Mouse (Mus musculus) neural tube, embryonic 12.5 days (tissue): Measurements from ENCODE around the gene Rab15. TPM values are rescaled to one million over a fixed set of nuclear protein-coding genes. Genes with fewer than 3 reads are reported as not detected.

ENCODE experiments used
- ATAC-seq: fragments of 200-750 bp; cut with Nextera tagmentation; 2 replicates; pipeline ENCODE4 v1.8.0; 2017; ENCODE audit warnings: low read depth, mild to moderate bottlenecking, moderate TSS enrichment, moderate library complexity; ENCODE audit not compliant: low FRiP score
- H3K27ac ChIP-seq: fragments of 300-500 bp; sonication (generic); 2 replicates; pipeline ENCODE4 v1.5.1; 2016
- H3K27me3 ChIP-seq: fragments of 300-500 bp; sonication (generic); replicated peaks from 2 replicates; pipeline ENCODE4 v1.6.1; 2016; ENCODE audit warnings: mild to moderate bottlenecking
- H3K36me3 ChIP-seq: fragments of 300-500 bp; sonication (generic); 2 replicates; pipeline ENCODE4 v1.6.1; 2016; ENCODE audit warnings: mild to moderate bottlenecking
- H3K4me1 ChIP-seq: fragments of 300-500 bp; sonication (generic); 2 replicates; pipeline ENCODE4 v1.6.1; 2016
- H3K4me2 ChIP-seq: fragments of 300-500 bp; sonication (generic); replicated peaks from 2 replicates; pipeline ENCODE4 v1.6.1; 2016; ENCODE audit warnings: mild to moderate bottlenecking
- H3K4me3 ChIP-seq: fragments of 300-500 bp; sonication (generic); 2 replicates; pipeline ENCODE4 v1.5.1; 2016
- H3K9ac ChIP-seq: fragments of 300-500 bp; sonication (generic); 2 replicates; pipeline ENCODE4 v1.6.1; 2016; ENCODE audit warnings: mild to moderate bottlenecking
- H3K9me3 ChIP-seq: fragments of 300-500 bp; sonication (generic); 2 replicates; pipeline ENCODE4 v1.6.1; 2016; ENCODE audit warnings: mild to moderate bottlenecking
- WGBS: fragments of 180-500 bp; shearing (Covaris S2); methylation state at CpG from one replicate; pipeline ENCODE4 v1.1.7; 2016; 5-methylcytosine and 5-hydroxymethylcytosine counted together
- polyA plus RNA-seq: library from polyadenylated mRNA; unstranded; fragments of >200 nt; fragmentation: Nextera tagmentation; extraction: Ambion mirVana; gene quantifications from 2 replicates; pipeline ENCODE4 v1.2.1, GENCODE M21; 2016

Rab15 gene
- polyA plus RNA-seq, 1 experiment from 2014 or later = 22.6 TPM

DNA sequence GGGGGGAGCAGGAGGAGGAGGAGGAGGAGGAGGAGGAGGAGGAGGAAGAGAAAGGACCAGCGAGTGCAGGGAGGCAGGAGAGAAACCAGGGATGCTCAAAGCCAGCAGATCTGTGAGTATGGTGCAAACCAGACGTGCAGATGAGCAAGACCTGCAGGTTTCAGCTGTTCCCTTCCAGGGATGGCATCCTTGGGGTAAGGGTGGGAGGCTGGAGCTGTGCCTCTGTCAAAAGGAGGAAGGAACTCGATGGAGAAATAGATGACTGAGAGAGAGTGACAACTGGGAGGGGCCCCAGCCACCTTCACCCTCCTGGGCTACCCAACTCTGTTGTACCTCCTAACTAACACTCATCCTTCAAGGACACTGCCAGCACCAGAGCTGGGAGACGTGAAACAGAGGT is 6.0 kb downstream of the Rab15 start:
- WGBS = 63% methylated on average over 4 of the region's 4 CpGs
- H3K27ac ChIP-seq = no peak overlapping the region
- no peak overlapping the region for H3K4me2 ChIP-seq
- no peaks in the 10 kb centered on the region for H3K36me3 ChIP-seq
- H3K27me3 ChIP-seq = peaks cover 7% of the 10 kb centered on the region
- ATAC-seq = no peak
- H3K4me3 ChIP-seq = no peak overlapping the region
- no peaks in the 10 kb centered on the region for H3K9me3 ChIP-seq
- peaks cover 12% of the 10 kb centered on the region for H3K4me1 ChIP-seq
- no peak overlapping the region for H3K9ac ChIP-seq

DNA sequence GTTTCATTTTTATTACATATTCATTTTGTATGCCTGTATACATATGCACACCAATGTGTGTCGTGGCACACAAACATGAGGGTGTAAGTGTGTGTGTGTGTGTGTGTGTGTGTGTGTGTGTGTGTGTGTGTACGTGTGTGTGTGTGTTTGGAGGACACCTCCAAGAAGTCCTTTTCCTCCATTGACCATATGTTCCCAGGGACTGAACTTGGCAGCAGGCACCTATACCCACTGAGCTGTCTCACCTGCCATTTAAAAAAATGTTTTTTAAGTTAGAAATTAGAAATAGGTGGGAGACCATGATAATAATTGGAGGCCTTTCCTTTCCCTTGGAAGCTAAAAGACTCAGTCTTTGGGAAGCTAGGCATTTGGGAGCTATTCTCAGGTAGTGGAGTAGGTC is 8.6 kb downstream of the Rab15 start:
- no peak overlapping the region for H3K4me3 ChIP-seq
- no peak overlapping the region for H3K4me2 ChIP-seq
- no peaks in the 10 kb centered on the region for H3K36me3 ChIP-seq
- no peak overlapping the region for H3K27ac ChIP-seq
- no peaks in the 10 kb centered on the region for H3K9me3 ChIP-seq
- no peaks in the 10 kb centered on the region for H3K27me3 ChIP-seq
- no peak overlapping the region for H3K9ac ChIP-seq
- ATAC-seq = no peak
- H3K4me1 ChIP-seq = no peaks in the 10 kb centered on the region
- WGBS = 84% methylated on average over 2 of the region's 2 CpGs

DNA sequence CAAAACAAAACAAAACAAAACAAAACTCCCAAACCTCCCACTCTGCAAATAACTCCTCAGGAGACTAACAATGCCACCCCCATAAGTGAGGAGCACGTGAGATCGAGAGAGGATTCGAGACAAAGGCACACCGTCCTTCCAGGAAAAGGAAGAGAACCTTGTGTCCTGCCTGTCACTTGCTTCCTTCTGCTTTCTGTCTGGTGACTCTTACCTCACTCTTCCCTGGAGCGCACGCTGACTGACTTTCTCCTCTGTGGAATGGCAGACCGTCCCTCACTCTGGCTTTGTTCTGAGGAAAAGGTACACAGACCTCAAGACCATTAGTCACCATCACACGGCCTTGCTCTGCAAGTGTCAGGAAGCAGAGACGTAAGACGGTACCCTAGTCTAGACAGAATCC is 9.2 kb downstream of the Rab15 start:
- Histone ChIP-seq H3K4me3 (no peak overlapping the region), H3K9ac (no peak overlapping the region), H3K9me3 (no peaks in the 10 kb centered on the region), H3K36me3 (no peaks in the 10 kb centered on the region), H3K4me1 (no peaks in the 10 kb centered on the region), H3K27me3 (no peaks in the 10 kb centered on the region), H3K27ac (no peak overlapping the region), H3K4me2 (no peak overlapping the region)
- no peak for ATAC-seq
- whole genome bisulfite sequencing = 86% methylated on average over 10 of the region's 10 CpGs

DNA sequence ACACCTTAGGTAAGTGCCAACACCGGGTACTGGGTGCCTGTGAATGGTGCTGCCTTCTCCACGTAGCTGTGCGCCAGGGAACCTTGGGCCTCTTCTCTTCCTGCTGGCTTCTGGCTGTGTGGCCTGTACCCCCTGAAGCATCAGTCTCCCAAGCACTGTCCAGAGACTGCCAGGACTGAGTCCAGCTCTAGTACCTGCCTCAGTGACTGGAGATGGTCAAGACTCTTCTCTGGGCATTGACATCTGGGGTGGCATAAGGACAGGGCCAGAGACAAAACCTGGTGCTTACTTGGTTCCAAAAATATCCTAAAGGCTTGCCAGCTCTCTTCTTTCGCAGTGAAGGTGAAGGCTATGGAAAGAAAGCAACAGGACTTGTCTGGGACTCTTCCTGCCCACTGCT is 11.7 kb downstream of the Rab15 start:
- Histone ChIP-seq H3K27ac (no peak overlapping the region), H3K4me1 (no peaks in the 10 kb centered on the region), H3K4me2 (no peak overlapping the region), H3K36me3 (no peaks in the 10 kb centered on the region), H3K9ac (no peak overlapping the region), H3K27me3 (no peaks in the 10 kb centered on the region), H3K9me3 (no peaks in the 10 kb centered on the region), H3K4me3 (no peak overlapping the region)
- no peak for ATAC-seq
- 96% methylated on average over 4 of the region's 4 CpGs for WGBS

DNA sequence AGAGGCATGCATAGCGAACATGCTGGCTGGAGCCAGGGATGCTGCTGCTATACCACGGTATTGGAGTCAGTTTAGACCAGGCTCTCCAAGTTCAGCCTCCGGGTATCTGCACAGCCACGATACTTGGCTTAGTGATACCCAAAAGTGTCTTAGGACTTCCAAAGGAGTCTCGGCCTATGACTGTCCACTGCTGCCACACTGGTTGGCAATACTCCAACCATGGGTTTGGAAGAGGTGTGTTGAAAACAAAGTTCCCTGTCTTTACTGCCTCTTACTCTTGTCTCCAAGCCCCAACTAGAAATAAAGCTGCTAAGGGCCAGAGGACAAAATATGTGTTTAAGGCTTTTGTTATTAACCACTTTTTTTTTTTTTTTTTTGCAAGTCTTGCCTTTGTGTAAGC is 12.2 kb downstream of the Rab15 start:
- H3K36me3 ChIP-seq = no peaks in the 10 kb centered on the region
- H3K4me1 ChIP-seq = no peaks in the 10 kb centered on the region
- H3K9ac ChIP-seq = no peak overlapping the region
- H3K9me3 ChIP-seq = no peaks in the 10 kb centered on the region
- H3K4me3 ChIP-seq = no peak overlapping the region
- H3K27me3 ChIP-seq = no peaks in the 10 kb centered on the region
- WGBS = 92% methylated on average over 5 of the region's 5 CpGs
- H3K27ac ChIP-seq = no peak overlapping the region
- ATAC-seq = no peak
- no peak overlapping the region for H3K4me2 ChIP-seq

DNA sequence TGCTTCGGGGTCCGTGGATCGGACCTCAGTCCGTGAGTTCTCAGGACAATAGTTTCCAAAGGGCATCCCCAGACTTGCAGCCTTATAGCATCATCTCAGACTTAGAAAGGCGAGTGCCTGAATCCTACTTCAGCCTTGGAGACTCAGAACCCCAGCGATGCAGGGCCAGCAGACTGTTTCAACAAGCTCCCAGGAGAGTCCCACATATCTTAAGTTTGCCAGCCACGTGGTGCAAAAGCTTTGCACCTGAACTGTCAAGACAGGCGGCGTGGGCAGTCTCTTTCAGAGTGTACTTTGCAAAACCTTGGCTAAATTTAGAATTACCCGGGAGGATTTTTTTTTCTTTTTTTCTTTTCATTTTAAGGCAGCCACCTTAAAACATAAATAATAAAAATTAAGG is 14.9 kb downstream of the Rab15 start:
- Histone ChIP-seq H3K27me3 (no peaks in the 10 kb centered on the region), H3K4me2 (no peak overlapping the region), H3K9ac (no peak overlapping the region), H3K4me1 (no peaks in the 10 kb centered on the region), H3K27ac (no peak overlapping the region), H3K4me3 (no peak overlapping the region), H3K9me3 (no peaks in the 10 kb centered on the region), H3K36me3 (no peaks in the 10 kb centered on the region)
- no peak for ATAC-seq
- 86% methylated on average over 10 of the region's 10 CpGs for WGBS

DNA sequence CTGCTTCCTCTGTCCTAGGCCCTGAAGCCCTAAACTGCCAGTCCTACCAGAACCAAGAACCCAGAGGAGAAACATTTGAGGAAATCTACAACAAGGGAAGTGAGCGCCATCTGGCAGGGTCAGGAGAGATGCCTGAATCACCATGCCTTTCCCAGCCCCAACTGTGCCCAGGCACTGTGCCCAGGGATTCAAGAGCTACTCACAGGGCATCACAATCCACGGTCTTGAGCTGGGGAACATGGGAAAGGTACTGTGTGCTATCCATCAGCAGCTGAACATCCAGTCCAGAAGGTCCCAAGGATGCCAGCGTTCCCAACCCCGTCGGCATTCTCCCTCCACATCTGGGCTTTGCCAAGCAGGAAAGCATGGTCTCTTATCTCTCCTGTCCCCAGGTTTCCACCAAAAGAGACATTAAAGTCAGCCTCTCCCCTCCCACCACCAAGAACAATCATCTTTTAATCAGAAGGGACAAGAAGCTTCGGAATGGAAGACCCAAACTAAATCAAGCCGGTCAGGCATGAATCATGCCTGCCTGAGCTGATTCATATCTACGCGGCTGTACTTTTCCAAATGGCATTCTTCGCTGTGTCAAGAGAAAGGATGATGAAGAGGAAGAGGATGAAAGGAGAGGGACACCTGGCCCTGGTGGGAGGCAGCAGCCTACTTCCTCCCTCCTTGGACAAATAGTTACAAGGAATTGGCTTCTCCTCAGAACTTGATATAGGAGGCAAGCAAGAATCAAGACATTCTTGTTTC is 17.5 kb downstream of the Rab15 start:
- 90% methylated on average over 10 of the region's 10 CpGs for WGBS

DNA sequence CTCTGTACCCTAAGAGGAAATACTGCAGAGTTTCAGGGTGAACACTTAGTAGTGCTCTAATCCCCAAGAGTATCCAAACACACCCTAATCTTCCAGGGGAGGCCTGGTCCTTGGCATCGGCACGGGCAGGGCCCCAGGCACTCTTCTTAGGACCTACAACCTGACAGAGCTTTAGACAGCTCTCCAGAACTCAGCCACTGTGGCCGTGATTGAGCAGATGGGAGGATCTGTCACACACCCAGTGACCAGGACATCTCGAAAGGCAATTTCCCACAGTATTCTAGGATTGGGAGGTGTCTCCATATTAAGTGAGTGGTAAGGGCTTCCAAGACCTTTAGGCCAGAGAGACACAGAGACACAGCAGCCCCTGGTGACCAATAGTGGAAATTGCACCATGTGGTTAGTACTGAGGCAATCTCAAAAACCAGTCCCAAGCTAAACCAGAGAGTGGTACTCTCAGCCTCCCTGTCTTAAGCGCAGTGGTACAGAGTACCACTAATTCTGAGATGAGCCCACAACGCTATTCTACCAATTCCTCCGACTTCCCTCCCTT is 18.9 kb downstream of the Rab15 start:
- Histone ChIP-seq H3K4me1 (no peaks in the 10 kb centered on the region), H3K4me3 (no peak overlapping the region), H3K27me3 (no peaks in the 10 kb centered on the region), H3K9ac (no peak overlapping the region), H3K36me3 (no peaks in the 10 kb centered on the region), H3K27ac (no peak overlapping the region), H3K4me2 (no peak overlapping the region), H3K9me3 (no peaks in the 10 kb centered on the region)
- 55% methylated on average over 7 of the region's 7 CpGs for WGBS
- ATAC-seq = no peak

More for the DNA sequence above, 17.5 kb downstream of the Rab15 start:
- Histone ChIP-seq H3K4me2 (no peak overlapping the region), H3K27me3 (no peaks in the 10 kb centered on the region), H3K4me3 (no peak overlapping the region), H3K27ac (no peak overlapping the region), H3K9ac (no peak overlapping the region), H3K4me1 (no peaks in the 10 kb centered on the region), H3K36me3 (no peaks in the 10 kb centered on the region), H3K9me3 (no peaks in the 10 kb centered on the region)
- ATAC-seq = no peak

DNA sequence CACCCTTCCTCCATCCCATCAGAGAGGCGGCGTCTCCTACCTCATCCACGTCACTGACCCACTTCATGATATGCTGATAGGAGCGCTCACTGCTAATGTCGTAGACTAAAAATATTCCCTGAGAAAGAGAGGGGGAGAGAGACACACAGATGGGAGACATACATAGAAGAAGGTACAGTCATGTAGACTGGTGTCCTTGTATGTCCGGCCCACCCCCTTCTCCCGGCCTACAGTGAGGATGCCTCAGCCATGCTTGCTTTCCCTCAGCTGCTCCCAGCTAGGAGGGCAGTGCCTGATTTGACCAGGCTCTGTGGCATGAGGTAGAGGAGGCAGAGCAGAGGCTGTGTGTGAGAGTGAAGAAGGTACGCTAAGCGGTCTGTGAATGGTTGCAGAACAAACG is 19.7 kb downstream of the Rab15 start:
- WGBS = 93% methylated on average over 10 of the region's 10 CpGs
- Histone ChIP-seq H3K27me3 (no peaks in the 10 kb centered on the region), H3K4me1 (peaks cover 5% of the 10 kb centered on the region; the same call in 1 of the 2 replicates), H3K36me3 (no peaks in the 10 kb centered on the region), H3K4me2 (no peak overlapping the region), H3K4me3 (no peak overlapping the region), H3K9ac (no peak overlapping the region), H3K9me3 (no peaks in the 10 kb centered on the region), H3K27ac (no peak overlapping the region)
- ATAC-seq = no peak

DNA sequence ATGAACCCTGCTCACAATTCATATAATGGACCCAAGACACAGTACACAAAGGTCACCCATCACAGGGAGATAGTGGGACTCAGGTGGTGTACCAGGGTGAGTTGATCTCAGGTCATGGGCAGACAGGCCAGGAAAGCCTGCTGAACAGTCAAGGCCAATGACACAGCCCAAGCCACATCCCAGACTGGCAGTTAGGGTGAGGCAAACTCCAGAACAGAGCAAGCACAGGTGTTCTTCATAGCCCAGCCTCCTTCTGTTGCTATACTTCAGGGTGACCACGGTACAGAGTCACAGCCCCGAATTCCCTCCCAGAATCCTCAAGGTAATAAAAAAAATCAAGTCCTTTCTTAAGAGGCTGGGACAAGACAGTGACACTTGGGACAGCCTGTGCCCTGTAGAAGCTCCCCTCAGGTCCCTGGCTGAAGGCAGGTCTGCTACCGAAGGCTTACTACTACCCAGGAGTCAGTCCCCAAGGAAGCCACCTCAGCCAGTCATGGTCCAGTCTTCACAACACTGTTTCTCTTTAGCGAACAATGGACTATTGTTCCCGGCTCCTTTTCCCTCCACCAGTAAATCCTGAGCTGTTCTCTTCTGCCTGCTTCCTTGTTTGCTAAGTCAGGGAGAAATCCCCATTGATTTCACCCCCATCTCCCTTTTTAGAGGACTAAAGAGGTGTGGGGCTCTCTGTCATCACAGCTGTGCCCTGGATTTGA is 24.5 kb downstream of the Rab15 start:
- Histone ChIP-seq H3K9me3 (no peaks in the 10 kb centered on the region), H3K9ac (no peak overlapping the region), H3K36me3 (no peaks in the 10 kb centered on the region), H3K27ac (no peak overlapping the region), H3K4me3 (no peak overlapping the region), H3K4me1 (peaks cover 5% of the 10 kb centered on the region; the same call in 1 of the 2 replicates), H3K4me2 (no peak overlapping the region), H3K27me3 (no peaks in the 10 kb centered on the region)
- WGBS = 63% methylated on average over 5 of the region's 5 CpGs
- ATAC-seq = no peak

DNA sequence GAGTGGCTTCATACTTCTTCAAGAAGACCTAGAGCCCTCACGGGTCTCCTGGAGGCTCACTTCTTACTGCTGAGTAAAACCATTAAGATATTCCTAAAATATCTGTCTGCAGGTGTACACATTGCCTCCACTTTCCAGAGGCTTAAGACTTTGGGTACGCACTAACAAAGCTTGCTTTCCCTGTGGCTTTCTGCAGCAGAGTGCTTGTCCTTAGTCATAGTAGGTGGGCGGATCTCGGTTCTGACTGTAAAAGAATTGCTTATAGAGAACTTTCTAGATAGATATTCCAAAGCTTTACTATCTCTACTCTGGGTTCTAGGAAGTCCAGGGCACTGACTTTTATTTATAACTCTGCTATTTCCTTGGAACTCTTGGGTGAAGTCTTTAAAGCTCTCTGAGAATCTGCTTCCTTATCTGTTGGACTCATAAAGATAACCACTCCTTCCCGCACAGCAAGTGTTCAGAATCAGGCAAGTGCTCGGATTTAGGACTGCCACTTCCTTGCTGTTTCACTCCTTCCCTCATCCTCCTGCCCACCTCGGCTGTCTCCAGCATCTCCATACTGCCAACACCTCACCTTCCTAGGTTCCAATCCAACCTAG is 25.7 kb downstream of the Rab15 start:
- H3K4me2 ChIP-seq = no peak overlapping the region
- no peaks in the 10 kb centered on the region for H3K36me3 ChIP-seq
- no peak overlapping the region for H3K9ac ChIP-seq
- H3K4me1 ChIP-seq = peaks cover 5% of the 10 kb centered on the region; the same call in 1 of the 2 replicates
- ATAC-seq = no peak
- H3K27me3 ChIP-seq = no peaks in the 10 kb centered on the region
- no peaks in the 10 kb centered on the region for H3K9me3 ChIP-seq
- H3K4me3 ChIP-seq = no peak overlapping the region
- no peak overlapping the region for H3K27ac ChIP-seq
- WGBS = 90% methylated on average over 7 of the region's 7 CpGs

DNA sequence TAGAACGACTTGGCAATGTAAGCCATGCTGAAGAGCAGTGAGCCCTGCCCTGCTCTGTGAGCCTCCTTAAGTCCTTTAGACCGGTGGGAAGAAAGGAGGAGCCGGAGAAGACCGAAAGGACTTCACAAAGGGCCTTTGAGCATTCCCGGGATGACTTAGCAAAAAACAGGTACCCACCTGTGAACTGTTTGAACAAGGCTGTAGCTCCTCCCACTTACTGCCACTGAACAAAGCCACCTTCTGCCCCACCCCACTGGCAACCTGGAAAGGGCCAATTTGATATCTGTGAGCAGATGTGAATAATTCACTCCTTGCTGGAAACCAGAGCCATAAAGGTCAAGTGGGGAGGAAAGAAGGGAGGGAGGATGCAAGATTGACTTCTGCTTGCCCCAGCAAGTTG is 27.4 kb downstream of the Rab15 start, which contains the start of gene Gpx2:
Gpx2 (minus strand) TSS at position 205 of the 400 bp plus-strand sequence.
- Histone ChIP-seq H3K27me3 (no peaks in the 10 kb centered on the region), H3K27ac (no peak within 1 kb of the TSS), H3K4me3 (no peak within 1 kb of the TSS), H3K9ac (no peak within 1 kb of the TSS), H3K4me1 (peaks cover 5% of the 10 kb centered on the region; the same call in 1 of the 2 replicates), H3K4me2 (no peak within 1 kb of the TSS), H3K36me3 (no peaks in the 10 kb centered on the region), H3K9me3 (no peaks in the 10 kb centered on the region)
- WGBS = 75% methylated on average over 5 of the region's 5 CpGs
- no peak for ATAC-seq
